Mouse (Mus musculus) small intestine, adult 2 months (tissue): ENCODE measurements around the gene Drosha.

ENCODE experiments used
- CTCF ChIP-seq: fragments of 200-500 bp; IDR thresholded peaks from 2 replicates; pipeline ENCODE4 v1.5.1; 2012; ENCODE audit warnings: low read depth, mild to moderate bottlenecking, control low read depth, inconsistent platforms, low read length, moderate library complexity, mixed read lengths; ENCODE audit not compliant: insufficient replicate concordance, insufficient read length; ENCODE audit errors: extremely low read depth
- POLR2A ChIP-seq: fragments of 200-500 bp; IDR thresholded peaks from 2 replicates; pipeline ENCODE4 v1.6.1; 2012; ENCODE audit warnings: low read depth, mild to moderate bottlenecking, control low read depth, inconsistent platforms, low read length, moderate library complexity

DNA sequence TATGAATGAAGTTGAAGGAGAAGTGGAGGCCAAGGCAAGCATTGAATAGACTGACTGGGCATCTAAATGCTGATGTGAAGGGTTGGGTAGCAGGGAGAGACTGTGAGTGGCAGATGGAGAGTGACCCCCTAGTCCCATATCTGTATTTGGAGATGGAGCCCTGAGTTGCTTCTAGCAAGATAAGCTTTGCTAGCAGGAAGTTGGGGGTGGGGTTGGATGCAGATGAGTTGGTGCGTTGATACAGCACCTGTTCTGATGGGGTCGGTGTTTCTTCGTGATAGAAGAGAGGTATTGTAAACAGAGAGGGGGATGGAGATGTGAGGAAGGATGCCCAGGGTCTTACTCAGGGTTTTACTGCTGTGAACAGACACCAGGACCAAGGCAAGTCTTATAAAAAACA is 5.3 kb downstream of the Drosha start:
- TF ChIP-seq CTCF = no peak
- no peak for TF ChIP-seq POLR2A
